Mouse (Mus musculus): Measurements from ENCODE around the gene Ano5.

DNA sequence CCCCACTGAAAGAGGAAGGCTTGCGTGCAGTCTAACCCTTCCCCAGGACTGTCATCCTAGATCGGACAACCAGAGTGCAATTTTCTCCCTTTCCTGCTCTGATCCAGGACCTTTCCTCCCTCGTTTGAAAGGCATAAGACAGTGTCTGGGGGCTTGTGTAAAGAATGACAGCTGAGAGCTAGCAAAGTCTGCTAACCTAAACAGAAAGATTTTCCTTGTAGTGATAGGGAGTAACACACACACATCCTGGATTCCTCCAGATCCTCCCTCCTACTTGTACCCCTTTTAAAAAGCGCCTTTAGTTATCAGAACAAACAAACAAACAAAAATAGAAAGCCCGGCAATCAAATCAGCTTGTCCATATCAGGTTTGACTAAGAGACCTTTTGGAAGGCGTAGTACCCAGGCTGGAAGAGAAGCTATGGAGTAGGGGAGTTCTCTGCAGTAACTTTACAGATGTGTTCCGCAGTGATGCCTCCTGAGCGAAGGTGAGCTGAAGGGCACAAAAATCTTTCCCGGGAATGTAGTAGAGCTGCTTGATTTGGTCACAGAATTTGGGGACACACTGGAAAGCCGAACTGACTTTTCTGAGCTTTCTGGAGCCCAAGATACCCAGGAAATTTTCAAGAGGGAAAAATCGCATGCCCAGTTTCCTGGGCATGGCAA lies 114.9 kb downstream of the Ano5 start:
- TF ChIP-seq CTCF (IDR thresholded peaks at IDR 0.05; ENCODE audit: low read depth, low read length) (no peak), TAL1 (conservative IDR thresholded peaks at IDR 0.05; ENCODE audit: low read depth, low read length) (no peak), POLR2AphosphoS5 (IDR thresholded peaks at IDR 0.05; ENCODE audit: insufficient replicate concordance, low read depth, low read length) (no peak), GATA1 (IDR thresholded peaks at IDR 0.05; ENCODE audit: borderline replicate concordance, low read length) (no peak)
